Mouse (Mus musculus): ENCODE results near the gene H2afz. TPM values are rescaled to one million over a fixed set of nuclear protein-coding genes. Genes with fewer than 3 reads are reported as not detected.

The H2afz gene
- 2,961 and 3,101 TPM in 2 replicates for polyA plus RNA-seq (2016; fragmentation: Nextera tagmentation; extraction: Ambion mirVana)

- H3K4me1 ChIP-seq: peaks cover 24% of the 10 kb centered on the region
- H3K27me3 ChIP-seq: no peaks in the 10 kb centered on the region
- under 1% methylated on average over 81 of the region's 115 CpGs for WGBS
- ATAC-seq (ENCODE audit: low FRiP score): peak; percentile 95
- peaks cover 9% of the 10 kb centered on the region for H3K36me3 ChIP-seq (replicated peaks)
- H3K9me3 ChIP-seq: no peaks in the 10 kb centered on the region
- peak within 1 kb of the TSS; percentile 98 for H3K9ac ChIP-seq
- peak within 1 kb of the TSS; percentile 54 for H3K4me2 ChIP-seq
- peak within 1 kb of the TSS; percentile 99 for H3K27ac ChIP-seq
- H3K4me3 ChIP-seq (replicated peaks): peak within 1 kb of the TSS; percentile 89
Observed at GRCm38 (mm10) chr3:137864124-137864987, at the start of gene H2afz. H2afz (plus strand) TSS chr3:137864487.

DNA sequence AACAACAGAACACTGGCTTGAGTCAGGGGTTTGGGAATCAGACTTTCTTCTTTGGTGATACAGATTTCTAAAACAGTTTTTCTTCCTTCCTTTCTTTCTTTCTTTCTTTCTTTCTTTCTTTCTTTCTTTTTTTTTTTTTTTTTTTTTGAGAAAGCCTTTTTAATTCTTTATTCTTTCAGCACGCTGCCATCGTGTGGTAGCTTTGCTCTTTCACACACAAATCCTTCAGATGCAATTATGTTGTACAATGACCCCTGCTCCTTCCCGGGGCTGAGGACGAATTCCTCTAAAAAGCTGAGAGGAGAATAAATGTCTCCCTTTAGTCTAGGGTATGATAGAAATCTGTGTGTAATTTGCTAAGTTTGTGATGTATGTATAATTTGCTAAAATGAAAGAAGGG is 45.6 kb upstream of the H2afz start:
- 2% methylated on average over 4 of the region's 4 CpGs for WGBS
- H3K4me1 ChIP-seq: peaks cover 8% of the 10 kb centered on the region

DNA sequence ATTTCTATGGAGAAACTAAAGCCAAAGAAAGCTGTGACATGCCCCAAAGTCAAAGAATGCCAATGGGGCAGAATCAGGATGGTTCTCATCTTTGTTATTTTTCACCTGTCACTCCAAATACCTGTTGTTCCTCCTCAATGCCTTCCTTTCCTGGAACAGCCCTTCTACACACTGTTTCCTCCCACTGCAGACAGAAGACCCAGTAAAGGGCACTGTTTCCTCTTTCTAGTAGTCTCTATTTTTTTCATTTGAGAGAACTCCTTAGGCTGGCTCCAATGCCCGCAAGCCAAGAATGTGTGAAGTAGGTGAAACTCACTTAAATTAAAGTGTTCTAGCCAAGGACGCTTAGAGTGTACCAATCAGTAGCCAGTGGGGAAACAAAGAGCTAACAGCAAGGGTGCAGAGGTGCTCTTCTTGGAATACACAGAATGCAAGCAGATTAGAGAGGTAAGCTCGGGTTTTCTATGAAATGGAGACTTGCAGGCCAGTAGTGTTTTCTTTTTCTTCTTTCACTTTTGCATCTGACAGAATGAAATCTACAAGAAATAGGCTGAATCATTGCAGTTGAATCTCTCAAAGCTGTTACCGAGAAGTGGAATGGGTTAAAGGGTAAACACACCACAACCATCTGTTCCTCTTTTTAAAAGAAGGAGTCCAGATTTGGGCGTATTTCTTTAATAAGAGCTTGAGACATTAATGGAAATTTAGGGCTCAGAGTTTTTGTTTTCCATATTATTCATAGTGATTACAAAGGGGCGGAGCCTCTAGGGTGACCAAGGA is 43.4 kb upstream of the H2afz start:
- no peak overlapping the region for H3K9ac ChIP-seq
- no peak for ATAC-seq (ENCODE audit: low FRiP score)
- no peak overlapping the region for H3K4me3 ChIP-seq (replicated peaks)
- 74% methylated on average over 6 of the region's 6 CpGs for WGBS
- H3K4me1 ChIP-seq: peaks cover 8% of the 10 kb centered on the region
- no peak overlapping the region for H3K27ac ChIP-seq
- no peak overlapping the region for H3K4me2 ChIP-seq
- no peaks in the 10 kb centered on the region for H3K27me3 ChIP-seq
- H3K36me3 ChIP-seq (replicated peaks): no peaks in the 10 kb centered on the region
- H3K9me3 ChIP-seq: no peaks in the 10 kb centered on the region

More for the DNA sequence above, 45.6 kb upstream of the H2afz start:
- H3K36me3 ChIP-seq (replicated peaks): no peaks in the 10 kb centered on the region
- no peaks in the 10 kb centered on the region for H3K9me3 ChIP-seq
- H3K27ac ChIP-seq: no peak overlapping the region
- no peak overlapping the region for H3K4me2 ChIP-seq
- no peaks in the 10 kb centered on the region for H3K27me3 ChIP-seq
- no peak for ATAC-seq (ENCODE audit: low FRiP score)
- H3K9ac ChIP-seq: no peak overlapping the region
- H3K4me3 ChIP-seq (replicated peaks): no peak overlapping the region

GRCm38 (mm10) chr3:137823317-137823716 is 41.0 kb upstream of the H2afz start:
- no peak overlapping the region for H3K4me3 ChIP-seq (replicated peaks)
- WGBS: 88% methylated on average over 3 of the region's 3 CpGs
- no peak for ATAC-seq (ENCODE audit: low FRiP score)
- no peak overlapping the region for H3K4me2 ChIP-seq
- no peak overlapping the region for H3K9ac ChIP-seq
- H3K9me3 ChIP-seq: no peaks in the 10 kb centered on the region
- H3K27me3 ChIP-seq: no peaks in the 10 kb centered on the region
- H3K4me1 ChIP-seq: peaks cover 9% of the 10 kb centered on the region
- H3K27ac ChIP-seq: no peak overlapping the region
- no peaks in the 10 kb centered on the region for H3K36me3 ChIP-seq (replicated peaks)

- H3K4me3 ChIP-seq (replicated peaks): no peak overlapping the region
- ATAC-seq (ENCODE audit: low FRiP score): no peak
- no peaks in the 10 kb centered on the region for H3K9me3 ChIP-seq
- H3K9ac ChIP-seq: no peak overlapping the region
- no peaks in the 10 kb centered on the region for H3K27me3 ChIP-seq
- H3K36me3 ChIP-seq (replicated peaks): no peaks in the 10 kb centered on the region
- WGBS: 50% methylated on average over 11 of the region's 11 CpGs
- H3K4me2 ChIP-seq: no peak overlapping the region
- H3K27ac ChIP-seq: no peak overlapping the region
- 0 out of 2 replicates have a peak, but pooled peaks cover 3% of the 10 kb centered on the region for H3K4me1 ChIP-seq
Observed at GRCm38 (mm10) chr3:137827678-137828077, 36.6 kb upstream of the H2afz start.

GRCm38 (mm10) chr3:137831156-137831555 is 33.1 kb upstream of the H2afz start:
- Histone ChIP-seq H3K4me2 (no peak overlapping the region), H3K9ac (no peak overlapping the region), H3K36me3 (replicated peaks) (no peaks in the 10 kb centered on the region), H3K9me3 (no peaks in the 10 kb centered on the region), H3K4me3 (replicated peaks) (no peak overlapping the region), H3K4me1 (0 out of 2 replicates have a peak, but pooled peaks cover 3% of the 10 kb centered on the region), H3K27me3 (no peaks in the 10 kb centered on the region), H3K27ac (no peak overlapping the region)
- no peak for ATAC-seq (ENCODE audit: low FRiP score)
- WGBS: 87% methylated on average over 2 of the region's 2 CpGs

GRCm38 (mm10) chr3:137833128-137833527 is 31.2 kb upstream of the H2afz start:
- no peaks in the 10 kb centered on the region for H3K4me1 ChIP-seq

DNA sequence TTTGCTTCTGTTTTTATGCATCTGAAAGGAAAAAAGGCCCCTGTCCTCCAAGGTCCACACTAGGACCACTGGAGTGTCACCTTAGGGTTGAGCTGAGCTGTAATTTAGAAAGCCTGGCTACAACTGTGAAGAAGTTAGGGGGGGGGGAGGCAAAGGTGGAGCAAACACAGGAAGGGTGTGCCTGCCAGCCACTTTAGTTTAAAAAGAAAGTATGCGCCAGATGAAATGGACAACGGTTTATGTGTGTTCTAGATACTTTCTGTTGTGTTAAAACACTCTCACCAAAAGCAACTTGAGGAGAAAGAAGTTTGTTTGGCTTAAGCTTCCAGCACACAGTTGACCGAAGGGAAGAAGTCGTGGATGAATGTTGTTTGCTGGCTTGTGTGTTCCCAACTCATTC is 30.6 kb upstream of the H2afz start:
- no peak overlapping the region for H3K9ac ChIP-seq
- H3K9me3 ChIP-seq: no peaks in the 10 kb centered on the region
- no peak overlapping the region for H3K4me3 ChIP-seq (replicated peaks)
- WGBS: 90% methylated on average over 4 of the region's 4 CpGs
- H3K4me2 ChIP-seq: no peak overlapping the region
- no peaks in the 10 kb centered on the region for H3K4me1 ChIP-seq
- H3K27me3 ChIP-seq: no peaks in the 10 kb centered on the region
- H3K36me3 ChIP-seq (replicated peaks): no peaks in the 10 kb centered on the region
- H3K27ac ChIP-seq: no peak overlapping the region
- ATAC-seq (ENCODE audit: low FRiP score): no peak

More at GRCm38 (mm10) chr3:137833128-137833527, 31.2 kb upstream of the H2afz start:
- Histone ChIP-seq H3K4me2 (no peak overlapping the region), H3K27me3 (no peaks in the 10 kb centered on the region), H3K9ac (no peak overlapping the region), H3K27ac (no peak overlapping the region), H3K4me3 (replicated peaks) (no peak overlapping the region), H3K36me3 (replicated peaks) (no peaks in the 10 kb centered on the region), H3K9me3 (no peaks in the 10 kb centered on the region)
- ATAC-seq (ENCODE audit: low FRiP score): no peak

DNA sequence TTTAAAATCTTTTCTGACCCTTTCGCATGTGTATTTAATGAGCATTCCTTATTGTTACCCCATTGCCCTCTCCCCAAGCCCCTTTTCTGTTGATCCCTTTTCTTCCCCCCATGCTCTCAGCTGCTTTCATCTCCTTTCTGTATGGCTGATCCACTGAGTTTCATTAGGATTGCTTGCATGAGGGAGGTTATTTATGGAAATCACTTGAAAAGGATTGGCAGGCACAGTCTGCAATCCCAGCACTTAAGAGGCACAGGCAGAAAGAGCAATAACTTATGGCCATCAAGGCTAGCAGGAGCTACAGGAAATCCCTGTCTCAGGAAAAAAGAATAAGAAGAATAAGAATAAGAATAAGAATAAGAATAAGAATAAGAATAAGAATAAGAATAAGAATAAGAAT is 27.7 kb upstream of the H2afz start:
- Histone ChIP-seq H3K4me2 (no peak overlapping the region), H3K9ac (no peak overlapping the region), H3K27ac (no peak overlapping the region), H3K36me3 (replicated peaks) (no peaks in the 10 kb centered on the region), H3K4me1 (no peaks in the 10 kb centered on the region), H3K27me3 (no peaks in the 10 kb centered on the region), H3K9me3 (no peaks in the 10 kb centered on the region), H3K4me3 (replicated peaks) (no peak overlapping the region)
- no peak for ATAC-seq (ENCODE audit: low FRiP score)
- 63% methylated on average over 1 of the region's 1 CpGs for WGBS

GRCm38 (mm10) chr3:137838160-137838559 is 26.1 kb upstream of the H2afz start:
- H3K27ac ChIP-seq: no peak overlapping the region
- no peaks in the 10 kb centered on the region for H3K4me1 ChIP-seq
- H3K27me3 ChIP-seq: no peaks in the 10 kb centered on the region
- H3K4me2 ChIP-seq: no peak overlapping the region
- no peak for ATAC-seq (ENCODE audit: low FRiP score)
- H3K9ac ChIP-seq: no peak overlapping the region
- H3K9me3 ChIP-seq: no peaks in the 10 kb centered on the region
- H3K36me3 ChIP-seq (replicated peaks): no peaks in the 10 kb centered on the region
- H3K4me3 ChIP-seq (replicated peaks): no peak overlapping the region

DNA sequence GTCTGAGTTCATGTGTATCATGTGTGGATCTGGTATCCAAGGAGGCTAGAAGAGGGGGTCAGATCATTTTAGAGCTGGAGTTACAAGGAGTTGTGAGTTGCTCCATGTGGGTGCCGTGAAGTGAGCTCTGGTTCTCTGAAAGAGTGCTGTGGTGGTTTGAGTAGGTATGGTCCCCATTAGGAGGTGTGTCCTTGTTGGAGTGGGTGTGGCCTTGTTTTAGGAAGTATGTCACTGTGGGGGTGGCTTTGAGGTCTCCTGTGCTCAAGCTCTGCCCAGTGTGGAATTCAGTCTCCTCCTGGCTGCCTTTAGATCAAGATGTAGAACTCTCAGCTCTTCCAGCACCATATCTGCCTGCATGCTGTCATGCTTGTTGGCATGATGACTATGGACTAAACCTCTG is 21.3 kb upstream of the H2afz start:
- Histone ChIP-seq H3K4me2 (no peak overlapping the region), H3K27ac (no peak overlapping the region), H3K27me3 (no peaks in the 10 kb centered on the region), H3K9me3 (no peaks in the 10 kb centered on the region), H3K4me1 (peaks cover 3% of the 10 kb centered on the region; the same call in 1 of the 2 replicates), H3K36me3 (replicated peaks) (no peaks in the 10 kb centered on the region), H3K4me3 (replicated peaks) (no peak overlapping the region), H3K9ac (no peak overlapping the region)
- WGBS: 89% methylated on average over 1 of the region's 1 CpGs
- ATAC-seq (ENCODE audit: low FRiP score): no peak

- H3K4me2 ChIP-seq: no peak overlapping the region
- no peaks in the 10 kb centered on the region for H3K36me3 ChIP-seq (replicated peaks)
- no peak for ATAC-seq (ENCODE audit: low FRiP score)
- H3K27ac ChIP-seq: no peak overlapping the region
- peaks cover 5% of the 10 kb centered on the region; the same call in 1 of the 2 replicates for H3K4me1 ChIP-seq
- no peaks in the 10 kb centered on the region for H3K27me3 ChIP-seq
- H3K9me3 ChIP-seq: no peaks in the 10 kb centered on the region
- no peak overlapping the region for H3K9ac ChIP-seq
- no peak overlapping the region for H3K4me3 ChIP-seq (replicated peaks)
- 93% methylated on average over 3 of the region's 3 CpGs for WGBS
Observed at GRCm38 (mm10) chr3:137844263-137844662, 20.0 kb upstream of the H2afz start.

Measured in forebrain, embryonic 12.5 days (tissue).